Mouse (Mus musculus) heart, postnatal 0 days (tissue): ENCODE results near the gene 4930432K21Rik.

Source experiments
- CTCF ChIP-seq: IDR thresholded peaks from 2 replicates; pipeline ENCODE4 v1.5.1; 2016; ENCODE audit warnings: antibody characterized with exemption, control low read depth, low read depth
- EP300 ChIP-seq: IDR thresholded peaks from 2 replicates; pipeline ENCODE4 v1.6.1; 2016; ENCODE audit warnings: antibody characterized with exemption, low read depth

DNA sequence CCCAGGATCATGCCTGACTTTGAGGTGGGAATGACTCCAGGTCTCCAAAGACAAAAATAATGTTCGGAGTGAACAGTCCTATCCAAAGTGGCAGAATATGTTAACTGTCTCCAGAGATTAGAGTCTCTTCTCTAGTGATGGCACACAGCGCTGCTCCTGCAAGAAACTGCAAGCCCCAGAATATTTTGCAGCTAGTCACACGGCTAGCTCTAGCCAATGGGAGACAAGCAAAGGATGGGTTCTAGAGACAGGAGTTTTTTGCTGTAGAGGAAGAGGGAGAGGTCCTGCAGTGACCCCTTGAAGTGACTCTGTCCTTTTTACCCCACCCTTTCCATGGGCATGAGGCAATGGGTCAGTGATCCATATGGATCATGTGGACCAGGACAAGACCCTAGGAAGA is 10.0 kb upstream of the 4930432K21Rik start:
- no peak for TF ChIP-seq CTCF
- no peak for TF ChIP-seq EP300
